Mouse (Mus musculus) heart, adult 11 months (tissue): ENCODE data around the gene Crabp2.

Experiments used
- DNase-seq: peaks from one replicate; pipeline ENCODE4 v3.0.0; 2022

Gene Crabp2

DNA sequence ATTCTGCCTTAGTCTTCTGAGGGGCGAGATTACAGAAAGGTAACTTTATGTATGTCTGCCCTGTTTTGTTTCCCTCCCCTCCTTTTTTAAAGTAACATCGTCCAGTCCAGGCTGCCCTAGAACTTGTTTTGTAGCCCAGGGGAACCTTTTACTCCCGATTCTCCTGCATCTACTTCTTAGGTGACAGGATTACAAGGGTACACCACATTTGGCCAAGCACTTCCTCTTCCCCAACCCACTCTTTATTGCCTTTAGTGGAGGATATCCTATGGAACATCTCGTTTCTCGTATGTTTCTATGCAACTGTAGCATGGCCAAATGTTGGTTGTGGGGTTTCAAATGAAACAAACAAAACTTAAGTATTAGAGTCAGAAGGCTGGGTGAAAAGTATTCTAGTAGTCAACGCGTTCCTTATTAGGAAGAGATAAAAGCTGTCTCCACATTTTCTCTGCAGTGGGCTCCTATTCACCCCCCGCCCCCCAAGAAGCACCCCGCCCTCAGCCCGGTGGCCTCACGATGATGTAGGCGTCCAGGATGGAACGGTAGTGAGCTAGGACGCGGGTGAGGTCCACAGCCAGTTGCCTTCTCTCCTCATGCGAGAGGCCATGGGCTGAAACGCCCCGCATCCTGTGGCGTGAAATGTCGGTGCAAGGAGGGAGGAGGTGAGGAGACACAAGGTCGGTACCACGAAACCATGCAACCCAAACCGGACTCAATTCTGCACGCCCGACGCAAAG, 19.0 kb upstream of the Crabp2 start:
- no peak for DNase-seq

DNA sequence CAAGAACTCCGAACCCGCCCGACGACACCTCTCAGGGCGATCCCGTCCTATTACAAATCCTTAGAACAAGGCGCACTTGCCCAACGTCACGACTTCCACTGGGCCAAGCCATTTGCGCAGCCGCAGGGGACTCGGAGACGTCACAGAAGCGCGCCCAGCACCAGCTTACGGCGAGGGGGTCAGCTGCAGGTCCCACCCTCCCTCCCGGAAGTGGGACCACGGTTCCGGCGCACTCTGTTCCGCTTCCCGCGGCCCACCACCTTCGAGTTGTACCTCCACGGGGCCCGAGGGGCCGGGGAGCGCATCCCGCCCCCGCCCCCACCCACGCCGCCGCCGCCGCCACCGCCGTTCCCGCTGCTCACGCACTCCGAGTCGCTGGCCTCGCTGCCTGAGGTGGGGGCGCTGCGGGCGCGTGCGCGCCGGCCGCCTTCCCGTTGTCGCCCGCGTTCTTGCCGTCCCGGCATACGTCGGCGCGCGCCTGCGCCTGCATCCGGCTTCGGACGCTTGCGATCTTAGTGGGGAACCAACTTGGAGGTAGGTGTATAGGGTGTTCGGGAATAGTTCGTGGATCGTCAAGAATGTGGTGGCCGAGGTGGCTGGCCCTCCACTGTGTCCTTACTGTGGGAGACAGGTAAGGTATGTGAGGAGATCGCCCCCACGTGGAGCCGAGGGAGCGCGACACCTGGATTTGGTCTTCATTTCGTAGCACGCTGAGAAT, 18.2 kb upstream of the Crabp2 start, which contains the start of the genes Isg20l2 and Rrnad1:
Isg20l2 (plus strand) TSS at position 237 of the 718 bp plus-strand sequence.
Rrnad1 (minus strand) TSS at position 640 of the 718 bp plus-strand sequence.
- DNase-seq, result peak; percentile 100

DNA sequence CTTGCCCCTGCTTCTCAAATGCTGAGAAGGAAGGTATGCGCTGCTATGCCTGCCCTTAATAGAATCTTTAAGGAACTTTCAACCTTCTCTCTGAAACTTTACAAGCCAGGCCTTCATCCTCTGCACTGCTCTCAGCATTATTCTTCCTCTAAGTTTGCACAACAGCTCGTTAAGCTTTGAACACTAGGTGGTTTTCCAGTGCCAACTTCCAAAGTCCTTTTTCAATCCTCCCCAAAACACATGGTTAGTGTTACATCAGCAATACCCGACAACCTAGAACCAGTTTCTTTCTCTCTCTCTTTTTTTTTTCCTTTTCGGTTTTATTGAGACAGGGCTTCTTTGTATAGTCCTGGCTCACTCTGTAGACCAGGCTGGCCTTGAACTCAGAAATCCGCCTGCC, 14.4 kb upstream of the Crabp2 start:
- DNase-seq, result no peak

DNA sequence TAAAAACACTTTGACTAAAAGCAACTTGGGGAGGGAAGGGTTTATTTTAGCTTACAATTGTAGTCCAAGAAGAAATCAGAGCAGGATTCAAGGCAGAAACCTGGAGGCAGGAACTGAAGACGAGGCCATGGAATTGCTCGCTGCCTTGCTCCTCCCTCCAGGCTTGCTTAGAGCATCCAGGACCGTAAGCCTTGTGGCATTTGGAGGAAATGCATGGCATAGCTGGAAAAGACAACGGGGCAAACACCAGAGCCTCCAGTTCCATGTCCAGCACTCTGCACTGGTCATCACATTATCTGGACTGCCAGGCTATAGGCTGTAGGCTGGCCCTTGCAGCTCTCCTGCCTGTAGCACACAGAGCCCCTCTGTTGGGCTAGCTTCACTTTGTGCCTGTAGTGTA, 14.0 kb upstream of the Crabp2 start:
- DNase-seq, result no peak

DNA sequence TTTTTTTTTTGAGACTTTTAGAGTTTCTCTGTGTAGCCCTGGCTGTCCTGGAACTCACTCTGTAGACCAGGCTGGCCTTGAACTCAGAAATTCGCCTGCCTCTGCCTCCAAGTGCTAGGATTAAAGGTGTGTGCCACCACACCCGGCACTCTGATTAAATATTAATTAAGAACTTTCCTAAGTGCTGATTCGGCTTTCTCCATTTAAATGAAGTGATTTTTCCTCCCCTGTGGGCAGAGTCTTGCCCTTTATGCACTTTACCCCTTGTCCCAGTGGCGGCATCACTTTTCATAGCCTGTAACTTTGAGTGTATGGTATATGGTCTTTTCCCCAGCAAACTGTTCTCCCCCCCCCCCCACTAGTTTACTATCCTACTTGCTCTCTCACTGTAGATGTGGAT, 13.3 kb upstream of the Crabp2 start:
- no peak for DNase-seq

DNA sequence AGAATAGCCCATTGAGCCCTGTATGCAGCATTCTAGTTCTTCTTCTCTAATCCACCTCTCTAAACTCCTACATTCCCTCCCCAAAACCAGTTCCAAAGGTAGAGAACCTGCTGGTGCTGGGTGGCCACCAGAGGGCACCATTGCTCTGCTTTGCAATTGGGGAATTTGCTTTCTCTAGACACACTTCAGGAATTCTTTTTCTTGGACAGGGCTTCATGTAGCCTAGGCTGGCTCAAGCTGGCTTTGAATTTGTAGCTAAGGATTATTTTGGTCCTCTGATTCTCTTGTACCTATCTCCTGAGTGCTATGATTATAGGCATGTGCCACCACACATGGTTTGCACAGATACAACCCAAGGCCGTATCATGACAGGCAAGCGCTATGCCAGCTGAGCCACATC, 12.7 kb upstream of the Crabp2 start:
- DNase-seq, result peak; percentile 91

DNA sequence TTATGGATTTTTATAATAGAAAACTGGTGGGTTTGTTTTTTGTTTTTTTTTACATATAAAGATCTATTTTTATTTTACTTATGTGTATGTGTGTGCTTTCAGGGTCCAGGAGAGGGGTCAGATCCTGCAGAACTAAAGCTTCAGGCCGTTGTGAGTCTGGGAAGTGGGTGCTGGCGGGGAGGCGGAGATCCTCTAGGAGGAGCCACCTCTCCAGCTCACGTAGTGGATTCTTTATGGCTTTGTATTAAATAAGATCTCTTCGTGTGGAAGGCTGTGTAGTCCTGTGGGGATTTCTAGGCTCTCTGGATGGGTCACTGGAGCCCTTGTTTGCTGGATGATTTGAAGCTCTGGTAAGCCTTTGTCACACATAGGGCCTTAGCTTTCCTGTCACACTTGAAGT, 7.9 kb upstream of the Crabp2 start:
- DNase-seq, result no peak

DNA sequence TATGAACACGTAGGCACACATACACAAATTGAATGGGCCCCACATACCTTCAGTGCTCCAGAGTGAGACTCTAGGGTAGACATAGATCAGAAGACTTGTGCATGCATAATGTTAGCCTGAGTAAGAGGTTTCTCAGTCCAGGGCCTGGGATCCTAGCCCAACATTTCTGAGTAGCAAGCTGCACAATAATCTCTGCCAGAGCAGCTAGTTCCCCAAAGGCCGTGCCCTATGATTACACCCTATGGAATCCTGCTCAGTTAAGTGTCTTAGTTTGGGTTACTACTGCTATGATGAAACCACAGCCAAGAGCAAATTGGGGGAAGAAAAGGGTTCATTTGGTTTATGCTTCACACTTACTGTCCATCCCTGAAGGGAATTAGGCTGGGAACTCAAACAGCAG, 6.0 kb upstream of the Crabp2 start:
- no peak for DNase-seq

DNA sequence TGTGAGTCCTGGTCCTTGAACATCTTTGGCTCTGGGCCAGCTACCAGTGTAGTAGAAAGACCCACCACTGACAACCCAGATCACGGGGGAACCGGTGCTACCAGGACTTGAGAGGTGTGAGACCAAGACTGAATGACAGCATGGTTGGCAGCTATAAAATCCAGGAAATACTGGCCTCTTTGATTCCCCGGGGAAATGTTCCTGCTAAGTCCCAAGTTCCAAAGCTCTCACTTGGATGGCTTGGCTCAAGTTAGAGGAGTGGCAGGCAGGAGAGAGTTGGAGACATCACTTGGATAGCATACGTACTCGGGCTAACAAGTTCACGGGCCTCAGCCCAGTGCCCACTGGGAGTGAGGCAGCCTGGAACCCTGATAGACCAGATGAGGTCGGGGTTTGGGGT, 4.9 kb upstream of the Crabp2 start:
- no peak for DNase-seq

DNA sequence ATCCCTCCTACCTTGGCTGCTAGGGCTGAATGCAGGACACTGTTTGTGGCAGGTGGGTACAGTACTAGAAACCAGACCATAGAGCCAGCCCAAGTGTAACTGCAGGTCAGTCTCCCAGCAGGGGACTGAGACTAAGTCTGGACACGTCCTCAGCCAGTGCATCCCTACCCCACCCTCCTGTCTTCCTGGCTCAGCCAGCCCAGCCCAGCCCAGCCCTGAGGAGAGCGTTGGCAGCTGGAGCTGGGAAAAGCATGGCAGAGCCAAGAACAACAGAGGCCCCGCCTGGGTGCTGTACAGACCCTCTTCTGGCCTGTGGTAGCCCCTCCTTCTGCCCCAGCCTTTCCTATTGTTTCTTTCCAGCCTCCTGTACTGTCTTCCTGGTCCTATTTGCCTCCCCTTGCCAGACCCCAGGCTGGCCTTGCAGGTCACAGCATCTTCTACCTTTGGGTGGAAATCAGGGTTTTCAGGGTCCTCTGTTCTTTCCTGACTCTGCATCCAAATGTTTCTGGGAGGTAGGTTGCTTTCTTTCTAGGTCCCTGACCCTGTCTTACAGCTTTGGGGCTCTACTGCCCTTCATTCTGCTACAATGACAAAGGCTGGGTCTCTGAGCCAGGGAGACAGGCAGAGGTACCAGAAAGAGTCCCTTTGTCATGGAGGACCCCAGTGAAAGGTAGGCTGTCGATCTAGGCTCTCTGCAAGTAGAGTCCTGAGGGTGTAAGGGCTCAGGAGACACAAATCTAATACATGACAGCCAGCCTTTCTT, 3.4 kb upstream of the Crabp2 start:
- DNase-seq, result peak; percentile 95

DNA sequence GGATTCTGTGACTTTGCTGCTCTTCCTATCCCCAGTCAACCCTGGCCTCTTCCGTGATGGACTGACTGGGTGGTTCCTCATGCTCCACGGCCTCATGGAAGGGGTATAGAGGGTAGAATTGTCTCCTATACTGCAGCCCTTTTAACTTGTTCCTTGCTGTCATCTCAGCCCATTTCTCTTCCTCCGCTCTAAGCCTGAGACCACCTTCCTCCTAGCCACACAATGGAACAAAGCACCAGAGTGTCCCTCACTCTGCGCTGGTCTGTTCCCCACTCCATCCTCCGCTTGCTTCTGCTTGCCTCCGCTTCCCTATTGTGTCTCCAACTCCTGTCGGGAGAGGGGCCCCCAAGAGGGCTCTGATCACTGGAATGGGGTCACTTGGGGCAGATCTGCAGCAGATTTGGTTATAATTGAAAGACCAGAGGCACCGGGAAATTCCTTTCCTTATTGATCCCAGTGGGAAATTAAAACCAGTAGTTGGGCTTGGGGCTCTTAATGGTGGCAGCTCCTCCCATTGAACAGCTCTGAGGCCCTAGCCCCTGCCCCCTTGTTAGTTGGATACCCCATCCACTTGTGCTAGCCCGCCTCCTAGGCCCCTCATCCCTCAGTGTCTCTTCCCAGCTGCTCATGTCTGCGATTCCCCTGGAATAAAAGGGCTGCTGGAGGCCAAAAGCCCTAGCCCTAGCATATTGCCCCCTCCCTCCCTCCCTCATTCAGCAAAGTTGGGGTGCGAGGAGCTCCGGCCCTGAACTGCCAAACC, 2.5 kb upstream of the Crabp2 start:
- DNase-seq, result no peak

DNA sequence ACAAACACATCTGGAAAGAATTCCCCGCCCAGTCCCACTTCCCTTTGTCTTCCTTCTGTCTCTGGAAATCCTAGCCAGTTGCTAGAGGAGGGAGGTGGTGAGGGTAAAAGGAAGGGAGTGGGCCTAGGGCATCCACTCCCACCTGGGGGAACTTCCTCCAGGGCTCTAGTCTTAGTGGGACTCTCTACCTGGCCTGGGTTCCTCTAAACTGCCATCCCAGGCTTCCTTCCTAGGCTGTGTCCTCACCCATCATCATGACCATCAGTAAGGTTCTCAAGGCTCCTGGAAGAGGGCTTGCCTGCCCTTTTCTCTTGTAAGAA, 2.0 kb upstream of the Crabp2 start:
- no peak for DNase-seq

DNA sequence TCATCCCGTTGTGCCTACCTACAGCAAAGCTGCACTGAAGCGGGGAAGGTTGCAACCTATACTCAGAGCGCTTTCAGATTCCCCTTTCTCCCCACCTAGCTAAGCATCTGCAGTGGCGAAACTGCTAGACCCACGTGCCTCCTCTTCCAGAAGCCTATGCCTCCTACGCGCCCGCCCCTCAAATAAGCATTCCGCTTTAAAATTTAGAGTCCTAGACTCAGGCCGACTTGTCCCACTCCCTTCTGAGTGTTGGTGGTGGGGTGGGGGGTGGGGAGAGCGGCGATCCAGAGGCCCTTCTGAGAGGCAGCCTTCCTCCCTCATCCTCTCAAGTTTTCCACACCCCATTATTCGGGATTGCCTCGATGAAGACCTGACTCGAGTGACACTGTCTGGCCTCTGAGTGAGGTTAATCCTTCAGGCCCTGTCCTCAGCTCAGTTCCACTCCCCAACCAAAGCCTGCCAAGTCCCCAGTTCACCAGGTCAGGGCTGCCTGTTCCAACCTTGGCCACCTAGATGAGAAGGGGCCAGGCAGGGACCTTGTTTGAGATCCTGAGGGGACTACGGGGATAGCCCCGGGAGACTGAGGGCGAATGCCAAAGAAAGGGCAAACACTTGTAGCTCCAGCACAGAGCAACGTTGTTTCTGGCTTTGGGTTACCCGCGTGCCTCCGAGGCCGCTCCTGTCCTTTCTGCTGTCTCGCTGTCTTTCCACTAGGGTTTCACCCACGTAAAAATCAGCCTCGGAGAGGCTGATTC, 1.2 kb upstream of the Crabp2 start:
- no peak for DNase-seq

DNA sequence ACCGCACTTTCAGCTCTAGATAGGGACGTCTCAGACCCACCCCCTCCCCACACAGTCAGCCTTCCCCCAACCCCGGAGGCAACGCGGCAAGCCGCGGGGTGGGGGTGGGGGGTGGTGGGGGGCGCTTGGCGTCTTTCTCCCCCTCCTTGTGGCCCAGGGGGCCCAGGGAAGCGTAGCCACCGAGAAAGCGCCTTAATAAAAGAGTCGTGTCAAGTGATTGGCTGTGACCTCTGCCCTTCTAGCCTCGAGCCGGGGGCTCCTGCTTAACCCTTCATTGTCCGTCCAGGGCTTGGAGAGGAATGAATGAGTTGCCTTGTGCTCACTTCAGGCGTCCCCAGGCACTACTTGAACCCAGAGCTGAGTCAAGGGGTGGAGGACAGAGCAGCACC, 661 bp upstream of the Crabp2 start:
- no peak for DNase-seq

DNA sequence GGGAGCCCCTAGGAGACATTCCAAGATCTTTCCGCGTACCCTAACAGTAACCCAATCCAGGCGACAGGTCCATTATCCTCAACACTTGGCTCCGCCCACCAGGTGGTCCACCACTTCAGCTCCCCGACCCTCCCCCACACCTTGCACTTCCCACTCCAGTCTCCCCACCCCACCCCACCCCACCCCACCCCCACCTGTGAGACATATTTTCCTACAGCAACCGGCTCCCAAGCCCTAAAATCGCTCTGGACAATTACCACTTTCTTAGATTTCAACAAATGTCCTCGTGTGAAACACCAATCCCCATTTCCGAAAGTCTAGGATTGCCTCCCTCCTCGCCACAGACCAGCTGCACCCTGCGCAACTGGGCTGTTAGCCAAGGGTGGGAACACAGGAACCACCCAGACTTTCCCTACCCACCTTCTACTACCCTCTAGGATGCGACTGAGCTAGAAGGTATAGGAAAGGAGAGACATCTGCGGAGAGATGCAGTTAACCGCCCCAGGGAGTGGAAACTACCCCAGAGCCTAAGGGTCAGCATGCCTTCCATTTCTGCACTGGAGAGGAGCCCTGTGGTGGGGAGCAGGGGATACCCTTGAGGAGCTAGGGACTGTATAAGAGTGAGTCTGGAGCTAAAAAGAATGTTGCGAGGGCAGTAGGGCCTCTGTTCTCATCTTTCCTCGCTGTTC, 944 bp downstream of the Crabp2 start:
- DNase-seq, result no peak

DNA sequence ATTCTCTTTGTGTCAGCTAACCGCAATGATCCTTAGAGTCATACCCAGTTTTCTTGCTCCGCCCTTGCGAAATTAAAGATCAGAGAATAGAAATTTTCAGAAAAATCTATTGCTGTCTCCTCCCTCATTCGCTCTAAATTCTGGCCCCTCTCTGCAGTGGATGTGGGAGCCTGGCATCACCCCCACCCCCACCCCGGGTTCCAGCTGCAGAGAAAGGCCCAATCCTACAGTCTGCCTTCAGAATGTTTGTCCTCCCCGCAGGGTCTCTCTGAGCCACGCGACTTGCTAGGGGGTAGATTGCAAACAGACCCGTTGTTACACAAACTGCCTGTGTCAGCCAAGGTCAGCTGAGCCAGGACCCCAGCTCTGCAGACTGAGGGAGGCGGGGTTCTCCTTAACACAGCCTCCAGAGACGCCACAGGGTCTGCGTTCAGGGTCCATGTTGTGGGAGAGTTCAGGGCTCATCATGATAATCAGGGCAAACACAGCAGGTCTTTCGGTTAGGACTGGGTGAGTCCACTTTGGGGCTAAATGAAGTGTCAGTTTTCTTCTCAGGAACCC, 1.6 kb downstream of the Crabp2 start:
- no peak for DNase-seq

DNA sequence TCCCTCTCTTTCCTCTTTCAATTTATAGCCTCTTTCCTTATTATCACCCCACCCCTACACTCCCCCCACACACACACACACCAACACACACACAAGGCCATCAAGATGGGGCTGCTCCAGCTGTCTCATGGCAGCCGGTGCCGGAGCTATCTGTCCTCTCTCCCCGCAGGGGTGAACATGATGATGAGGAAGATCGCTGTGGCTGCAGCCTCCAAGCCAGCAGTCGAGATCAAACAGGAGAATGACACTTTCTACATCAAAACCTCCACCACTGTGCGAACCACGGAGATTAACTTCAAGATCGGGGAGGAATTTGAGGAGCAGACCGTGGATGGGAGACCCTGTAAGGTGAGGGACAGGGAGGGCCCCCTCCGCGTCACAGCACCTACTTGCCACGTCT, 3.5 kb downstream of the Crabp2 start:
- peak; percentile 82 for DNase-seq

DNA sequence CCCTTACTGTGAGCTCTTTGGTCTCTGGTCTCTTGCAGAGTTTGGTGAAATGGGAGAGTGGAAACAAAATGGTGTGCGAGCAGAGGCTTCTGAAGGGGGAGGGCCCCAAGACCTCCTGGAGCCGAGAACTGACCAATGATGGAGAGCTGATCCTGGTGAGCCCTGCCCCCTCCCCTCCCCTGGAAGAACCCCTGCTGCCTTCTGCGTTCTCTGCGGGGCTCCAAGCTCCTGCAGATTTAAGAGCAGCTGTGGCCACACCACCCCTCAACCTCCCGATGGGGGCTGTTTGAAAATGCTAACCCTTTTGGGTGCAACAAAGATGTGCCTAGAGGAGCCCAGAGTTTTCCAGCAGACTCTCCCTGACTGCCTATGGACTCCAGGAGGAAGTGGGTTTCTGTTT, 4.0 kb downstream of the Crabp2 start:
- DNase-seq, result peak; percentile 84

DNA sequence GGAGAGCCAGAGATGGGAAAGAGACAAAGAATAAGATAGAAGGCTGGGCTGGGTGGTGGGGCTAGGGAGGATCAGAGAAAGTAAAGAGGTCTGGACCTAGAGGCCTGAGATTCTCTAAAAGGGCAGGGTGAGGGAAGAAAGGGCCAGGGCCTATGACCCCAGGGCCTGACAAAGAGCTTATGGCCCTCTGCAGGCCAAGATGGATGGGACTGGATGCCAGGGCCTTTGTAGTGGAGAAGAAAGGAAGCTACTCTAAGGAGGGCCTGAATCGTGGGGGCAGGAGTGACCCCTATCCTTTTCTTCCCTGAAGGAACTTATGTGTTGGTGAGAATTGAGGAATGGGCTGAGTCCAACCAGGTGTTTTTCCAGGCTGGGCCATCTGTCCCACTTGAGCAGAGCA, 9.6 kb downstream of the Crabp2 start:
- DNase-seq, result no peak

DNA sequence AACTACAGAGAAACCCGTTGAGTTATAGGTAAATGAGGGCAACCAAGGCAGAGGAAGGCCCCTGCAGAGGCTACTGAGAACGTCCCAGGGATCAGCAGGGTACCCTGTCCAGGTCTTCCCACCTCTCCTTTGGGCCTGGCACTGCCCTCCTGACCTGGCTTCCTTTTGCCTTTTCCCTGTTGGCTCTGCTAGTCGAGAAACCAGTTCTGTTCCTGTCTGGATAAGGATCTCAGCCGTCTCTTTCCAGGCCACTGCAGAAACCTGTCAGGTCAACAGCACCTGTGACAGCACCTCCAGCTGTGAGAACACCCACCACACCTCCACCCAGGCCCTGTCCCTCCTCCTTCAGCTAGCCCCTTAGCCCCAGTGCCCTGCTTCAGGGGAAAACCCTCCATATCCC, 10.0 kb downstream of the Crabp2 start:
- DNase-seq, result no peak

DNA sequence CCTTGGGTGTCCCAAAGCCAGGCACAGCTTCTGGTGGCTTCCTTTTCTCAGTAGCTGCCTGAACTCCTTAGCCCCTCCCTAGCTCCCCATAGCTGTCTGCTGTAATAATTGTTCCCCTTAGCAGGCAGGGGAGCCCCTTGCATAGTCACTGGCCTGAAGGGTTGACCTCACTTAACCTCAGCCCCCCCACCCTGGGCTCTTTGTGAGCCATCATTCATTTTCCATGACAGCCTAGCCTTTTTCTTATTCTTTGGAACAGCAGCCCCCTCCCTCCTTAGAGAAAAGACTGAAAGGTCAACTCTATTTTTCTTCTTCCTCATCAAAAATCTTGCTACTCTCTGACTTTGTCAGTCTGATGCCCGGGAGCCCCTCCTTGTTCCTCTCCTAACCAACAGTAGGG, 10.5 kb downstream of the Crabp2 start:
- DNase-seq, result peak; percentile 83

DNA sequence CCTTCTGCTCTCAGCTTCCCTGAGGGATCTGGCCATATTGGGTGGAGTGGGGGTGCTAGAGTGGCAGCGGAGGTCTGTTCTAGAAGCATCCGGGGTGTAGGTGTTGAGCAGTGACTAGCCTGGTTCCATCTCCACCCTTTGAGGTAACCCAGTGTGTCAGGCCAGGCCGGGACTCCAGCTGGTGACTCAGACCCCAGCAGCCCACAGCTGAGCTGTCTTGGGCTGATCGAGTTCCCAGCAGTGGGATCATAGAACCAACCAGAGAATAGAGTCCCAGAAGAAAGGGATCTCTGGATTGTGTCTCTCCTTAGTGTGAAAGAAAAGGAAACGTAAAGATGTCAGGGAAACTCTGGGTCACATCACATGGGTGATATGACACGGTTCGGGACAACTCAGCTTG, 10.9 kb downstream of the Crabp2 start:
- no peak for DNase-seq
